Mouse (Mus musculus): ENCODE data around the gene Nabp2. TPM values are rescaled to one million over a fixed set of nuclear protein-coding genes. Genes with fewer than 3 reads are reported as not detected.

Nabp2 gene
- polyA plus RNA-seq, 2 experiments from 2014 or later: 63.3 to 77.5 TPM

Other genes starting within 250 kb of the Nabp2 start
- gene Rbms2, start 231.2 kb downstream of the Nabp2 start, polyA plus RNA-seq (2017; shearing (Covaris generic)): 10 to 100 TPM; 24.9 to 31.7 TPM
- under 1 TPM in 1 of 2 experiments, not detected in 1; 0.32 TPM for gene Gls2, start 217.0 kb downstream of the Nabp2 start, polyA plus RNA-seq (2017; shearing (Covaris generic))
- gene Spryd4, start 199.7 kb downstream of the Nabp2 start, polyA plus RNA-seq (2017; shearing (Covaris generic)): 10 to 100 TPM; 12.2 to 19.6 TPM
- not detected for gene Mip, start 185.7 kb downstream of the Nabp2 start, polyA plus RNA-seq (2017; shearing (Covaris generic))
- 10 to 100 TPM; 28.0 to 42.5 TPM for gene Timeless, start 179.4 kb downstream of the Nabp2 start, polyA plus RNA-seq (2017; shearing (Covaris generic))
- gene Apon, start 157.4 kb downstream of the Nabp2 start, polyA plus RNA-seq (2017; shearing (Covaris generic)): not detected
- not detected for gene Apof, start 142.8 kb downstream of the Nabp2 start, polyA plus RNA-seq (2017; shearing (Covaris generic))
- gene Stat2, start 140.9 kb downstream of the Nabp2 start, polyA plus RNA-seq (2017; shearing (Covaris generic)): 10 to 100 TPM; 58.1 to 92.7 TPM
- not detected for gene Il23a, start 112.7 kb downstream of the Nabp2 start, polyA plus RNA-seq (2017; shearing (Covaris generic))
- 10 to 100 TPM; 24.4 to 48.3 TPM for gene Pan2, start 108.2 kb downstream of the Nabp2 start, polyA plus RNA-seq (2017; shearing (Covaris generic))
- 100 to 1,000 TPM; 116 to 120 TPM for gene Cnpy2, start 89.0 kb downstream of the Nabp2 start, polyA plus RNA-seq (2017; shearing (Covaris generic))
- 100 to 1,000 TPM; 124 to 182 TPM for gene Cs, start 73.8 kb downstream of the Nabp2 start, polyA plus RNA-seq (2017; shearing (Covaris generic))
- 10 to 100 TPM; 14.5 to 15.7 TPM for gene Coq10a, start 42.5 kb downstream of the Nabp2 start, polyA plus RNA-seq (2017; shearing (Covaris generic))
- gene Ankrd52, start 34.4 kb downstream of the Nabp2 start, polyA plus RNA-seq (2017; shearing (Covaris generic)): 1 to 10 TPM; 2.3 to 3.3 TPM
- not detected for gene Slc39a5, start 10.3 kb downstream of the Nabp2 start, polyA plus RNA-seq (2017; shearing (Covaris generic))
- gene Rnf41, start 165 bp upstream of the Nabp2 start, polyA plus RNA-seq (2017; shearing (Covaris generic)): 10 to 100 TPM; 28.7 to 51.8 TPM
- gene Smarcc2, start 47.8 kb upstream of the Nabp2 start, polyA plus RNA-seq (2017; shearing (Covaris generic)): 10 to 100 TPM; 45.7 to 62.7 TPM
- gene Myl6, start 82.7 kb upstream of the Nabp2 start, polyA plus RNA-seq (2017; shearing (Covaris generic)): 100 to 1,000 TPM; 937 to 954 TPM
- 1 to 10 TPM; 4.3 to 5.4 TPM for gene Myl6b, start 87.2 kb upstream of the Nabp2 start, polyA plus RNA-seq (2017; shearing (Covaris generic))
- gene Esyt1, start 114.4 kb upstream of the Nabp2 start, polyA plus RNA-seq (2017; shearing (Covaris generic)): 10 to 100 TPM; 68.4 to 84.4 TPM
- 10 to 100 TPM in 1 of 2 experiments, 1 to 10 TPM in 1; 9.2 to 11.8 TPM for gene Zc3h10, start 136.3 kb upstream of the Nabp2 start, polyA plus RNA-seq (2017; shearing (Covaris generic))
- gene Rpl41, start 137.8 kb upstream of the Nabp2 start, polyA plus RNA-seq (2017; shearing (Covaris generic)): 1,000 to 10,000 TPM; 4,848 to 7,095 TPM
- 100 to 1,000 TPM; 114 to 117 TPM for gene Pa2g4, start 154.5 kb upstream of the Nabp2 start, polyA plus RNA-seq (2017; shearing (Covaris generic))
- gene Erbb3, start 178.2 kb upstream of the Nabp2 start, polyA plus RNA-seq (2017; shearing (Covaris generic)): 1 to 10 TPM; 6.6 to 9.3 TPM
- gene Rps26, start 215.3 kb upstream of the Nabp2 start, polyA plus RNA-seq (2017; shearing (Covaris generic)): 1,000 to 10,000 TPM; 1,420 to 1,755 TPM
- 100 to 1,000 TPM; 102 to 158 TPM for gene Ikzf4, start 234.5 kb upstream of the Nabp2 start, polyA plus RNA-seq (2017; shearing (Covaris generic))